Mouse (Mus musculus) ES-E14 (cell line): ENCODE data around the gene Doxl2.

Source experiments
- MAFK ChIP-seq: IDR thresholded peaks from 2 replicates; pipeline ENCODE4 v1.6.1; 2014; ENCODE audit warnings: mild to moderate bottlenecking, low read depth, low read length, inconsistent platforms; ENCODE audit not compliant: insufficient read depth
- ZC3H11A ChIP-seq: IDR thresholded peaks from 2 replicates; pipeline ENCODE4 v1.6.1; 2012; ENCODE audit warnings: low read depth, mild to moderate bottlenecking, inconsistent platforms, low read length, borderline replicate concordance
- ZNF384 ChIP-seq: IDR thresholded peaks from 2 replicates; pipeline ENCODE4 v1.6.1; 2012; ENCODE audit warnings: low read depth, low read length, inconsistent platforms

GRCm38 (mm10) chr6:48967868-48968267, 6.9 kb upstream of the Doxl2 start:
- TF ChIP-seq MAFK, result no peak
- no peak for TF ChIP-seq ZC3H11A
- no peak for TF ChIP-seq ZNF384
